Mouse (Mus musculus): ENCODE measurements at regions not wholly inside any gene's neighbourhood (a gene's known extent, or its start where the extent isn't known, plus 50 kb on each side); places are given as distances from the start of the nearest gene placed in this dataset.

GRCm38 (mm10) chr3:115590716-115591115, 124.2 kb downstream of the S1pr1 start:
- no peak for ATAC-seq

DNA sequence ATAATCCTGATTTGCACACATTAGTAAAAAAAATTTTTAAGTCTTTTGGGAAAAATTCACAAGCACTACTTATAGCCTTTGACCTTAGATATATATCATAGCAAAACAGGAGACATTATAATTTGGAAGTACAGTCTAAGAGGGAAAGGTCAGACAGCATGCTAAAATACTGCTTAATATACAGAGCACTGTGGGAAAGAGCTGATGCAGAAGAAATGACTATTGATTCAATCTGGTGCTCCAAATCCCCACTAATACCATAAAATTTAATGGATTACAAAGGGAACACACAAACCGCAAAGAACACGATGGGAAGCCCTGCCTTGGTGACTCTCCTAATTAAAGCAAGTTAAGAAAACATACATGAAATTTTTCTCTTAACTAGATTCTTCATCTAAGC, 126.3 kb downstream of the S1pr1 start:
- no peak for ATAC-seq

DNA sequence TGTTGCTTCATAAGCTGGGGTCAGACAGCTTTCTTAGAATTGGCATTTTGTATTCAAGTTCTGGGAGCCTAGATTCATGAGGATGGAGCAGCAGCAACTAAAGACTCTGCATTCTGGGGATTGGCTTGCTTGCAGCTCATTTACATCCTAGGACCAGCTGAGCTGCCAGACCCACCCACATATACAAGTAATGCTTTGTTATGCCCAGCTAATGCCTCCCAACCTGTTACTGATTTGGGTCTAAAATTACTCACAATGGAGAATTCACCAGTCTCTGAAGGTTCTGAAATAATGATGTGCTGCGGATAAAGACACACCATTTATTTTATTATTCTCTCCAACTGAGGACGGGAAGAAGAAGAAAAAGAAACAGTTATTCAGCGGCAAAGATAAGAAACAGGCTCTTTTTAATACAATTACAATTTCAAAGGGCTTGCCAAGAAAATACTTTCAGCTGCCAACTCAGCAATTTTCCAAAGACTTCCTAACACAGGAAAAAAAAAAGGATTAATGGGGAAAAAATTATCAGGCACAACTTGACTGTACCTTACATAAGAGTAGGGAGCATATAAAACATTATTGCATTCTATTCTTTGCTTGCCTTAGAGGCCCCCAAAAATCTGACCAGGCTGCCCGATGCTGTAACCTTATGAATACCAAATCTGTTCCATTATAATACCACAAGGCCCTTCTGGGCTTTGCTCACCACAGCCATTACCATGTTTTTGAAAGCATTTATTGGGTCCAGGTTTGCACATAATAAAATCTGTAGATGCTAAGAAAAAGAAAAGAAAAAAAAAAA, 134.5 kb downstream of the S1pr1 start:
- no peak for ATAC-seq

GRCm38 (mm10) chr3:115575371-115575770, 139.5 kb downstream of the S1pr1 start:
- no peak for ATAC-seq

DNA sequence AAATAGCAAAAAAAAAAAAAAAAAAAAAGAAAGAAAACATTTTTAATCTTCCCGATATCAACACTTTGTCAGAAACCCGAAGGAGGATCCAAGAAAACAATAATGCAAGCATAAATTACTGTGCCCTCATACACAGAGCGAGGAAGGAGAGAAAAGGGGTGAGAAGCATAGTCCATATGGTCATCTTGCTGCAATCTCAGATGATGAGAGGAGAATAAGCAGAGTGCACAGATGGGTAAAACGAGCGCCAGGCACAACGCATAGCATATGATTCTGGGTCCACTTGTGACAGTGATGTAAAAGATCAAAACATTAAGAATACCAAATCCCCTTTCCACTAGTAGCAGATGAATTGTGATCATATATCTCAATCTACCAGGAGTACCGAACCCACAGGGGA, 152.1 kb downstream of the S1pr1 start:
- no peak for ATAC-seq

- no peak for ATAC-seq
These were observed 159.8 kb downstream of the S1pr1 start for GRCm38 (mm10) chr3:115554809-115555708.

GRCm38 (mm10) chr3:115553848-115554515, 160.9 kb downstream of the S1pr1 start:
- no peak for ATAC-seq

DNA sequence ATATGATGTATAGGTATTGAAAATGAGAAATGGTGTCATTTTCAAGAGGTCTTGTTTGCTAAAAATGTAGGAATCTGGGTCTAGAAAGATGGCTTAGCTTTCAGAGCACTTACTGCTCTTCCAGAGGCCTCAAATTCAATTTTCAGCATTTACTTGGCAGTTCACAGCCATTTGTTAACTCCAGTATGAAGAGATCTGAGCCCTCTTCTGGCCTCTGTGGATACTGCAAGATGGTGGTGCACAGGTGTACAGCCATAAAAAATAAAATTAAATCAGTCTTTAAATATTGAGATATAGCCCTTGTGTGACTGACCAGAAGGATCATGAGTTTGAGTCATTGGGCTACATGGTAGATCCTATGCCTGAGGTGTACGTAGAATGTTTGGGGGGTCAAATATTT, 173.1 kb downstream of the S1pr1 start:
- no peak for ATAC-seq

GRCm38 (mm10) chr3:115538355-115538754, 176.5 kb downstream of the S1pr1 start:
- no peak for ATAC-seq

GRCm38 (mm10) chr3:115532141-115532735, 182.6 kb downstream of the S1pr1 start:
- ATAC-seq = no peak

- ATAC-seq = no peak
These were observed 184.4 kb downstream of the S1pr1 start for GRCm38 (mm10) chr3:115530441-115530840.

- no peak for ATAC-seq
These were observed 185.0 kb downstream of the S1pr1 start for GRCm38 (mm10) chr3:115529918-115530317.

- no peak for ATAC-seq
These were observed 191.4 kb downstream of the S1pr1 start for GRCm38 (mm10) chr3:115523515-115523914.

DNA sequence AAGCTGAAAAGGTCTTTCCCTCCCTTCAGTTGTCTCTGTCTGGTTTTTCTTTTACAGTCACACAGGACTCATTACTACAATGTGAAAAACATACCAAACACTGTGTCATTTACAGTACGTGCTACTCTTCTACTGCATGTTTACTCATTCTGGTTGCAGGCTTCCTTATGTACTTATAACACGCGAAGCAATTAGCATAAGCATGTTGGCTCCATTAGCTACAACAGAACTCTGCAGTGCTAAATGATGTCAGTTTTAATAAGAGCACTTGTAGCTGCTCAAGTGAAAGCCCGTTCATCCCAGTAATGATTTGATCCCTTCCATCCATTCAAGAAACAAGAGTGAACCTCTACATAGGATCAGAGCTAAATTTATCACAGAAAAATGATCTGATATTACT, 199.2 kb downstream of the S1pr1 start:
- no peak for ATAC-seq

DNA sequence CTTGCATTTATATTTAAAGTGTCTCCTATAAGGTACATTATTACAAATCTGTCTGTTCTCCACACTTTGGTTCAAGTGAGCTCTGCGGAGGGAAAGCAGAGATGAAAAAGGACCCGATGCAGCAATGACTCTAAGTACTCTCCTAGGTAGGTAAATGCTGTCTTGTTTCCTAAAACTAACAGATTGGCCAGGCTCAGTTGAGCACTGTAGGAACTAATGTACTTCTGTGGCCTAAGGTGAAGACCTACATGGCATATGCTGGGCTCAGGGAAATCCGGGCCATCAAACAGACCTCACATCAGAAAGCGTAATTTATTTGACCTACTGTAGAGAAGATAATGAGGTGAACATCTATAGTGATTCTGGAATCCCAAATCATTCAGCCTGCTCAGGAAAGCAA, 205.2 kb downstream of the S1pr1 start:
- ATAC-seq = no peak

DNA sequence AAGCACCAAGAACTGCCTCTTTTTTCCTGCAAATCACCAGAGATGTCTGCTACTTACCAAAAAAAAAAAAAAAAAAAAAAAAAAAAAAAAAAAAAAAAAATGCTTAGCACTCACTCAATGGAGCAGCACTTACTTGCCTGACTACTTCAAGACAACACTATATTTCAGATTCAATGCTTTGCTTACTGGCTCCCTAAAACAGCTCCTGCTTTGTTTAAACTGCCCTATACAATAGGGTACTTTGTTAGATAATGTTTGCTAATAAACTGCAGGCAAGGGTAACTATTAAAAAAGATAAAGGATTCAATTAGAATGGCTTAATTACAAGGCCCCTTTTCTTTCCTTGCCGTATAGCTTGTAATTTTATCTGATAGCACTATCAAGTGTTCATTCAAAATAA, 217.5 kb downstream of the S1pr1 start:
- ATAC-seq = no peak

- no peak for ATAC-seq
These were observed 218.8 kb downstream of the S1pr1 start for GRCm38 (mm10) chr3:115496110-115496509.

DNA sequence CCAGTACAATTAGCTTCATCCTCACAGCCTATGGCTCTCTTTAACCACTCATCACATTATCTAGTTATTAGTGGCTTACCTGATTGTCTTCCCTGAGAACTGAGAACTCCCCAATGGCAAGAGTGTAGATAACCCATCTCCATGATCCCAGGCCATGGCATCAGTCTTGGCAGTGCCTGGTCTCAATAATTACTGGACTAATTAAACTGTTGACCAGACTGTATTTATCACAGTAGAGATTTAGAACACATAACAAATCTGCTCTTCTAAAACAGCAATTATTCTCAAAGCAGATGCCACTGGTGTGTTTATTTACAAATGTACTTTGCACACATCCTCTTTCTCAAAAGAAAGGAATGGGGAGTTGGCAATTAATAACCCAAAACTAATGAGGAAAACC, 219.2 kb downstream of the S1pr1 start:
- no peak for ATAC-seq

DNA sequence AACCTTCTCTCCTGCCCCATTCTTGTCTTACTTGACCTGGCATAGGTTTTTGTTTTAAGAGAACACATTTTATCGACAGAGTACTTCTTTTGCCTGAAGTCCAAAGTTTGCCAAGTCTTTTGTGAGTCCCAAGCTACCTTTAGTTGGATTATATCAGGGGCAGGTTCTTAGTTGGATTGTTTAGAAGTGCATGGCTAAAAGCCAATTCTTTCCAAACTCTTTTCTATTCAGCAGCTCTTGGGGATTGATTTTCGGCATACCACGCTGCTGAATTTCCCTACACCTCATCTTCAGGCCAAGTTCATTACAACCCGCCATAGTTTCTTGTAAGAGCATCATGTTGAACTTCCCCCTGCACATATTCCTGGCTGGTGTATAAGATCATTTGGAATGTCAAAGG, 245.9 kb downstream of the S1pr1 start:
- ATAC-seq = no peak

GRCm38 (mm10) chr3:115467850-115468249, 247.0 kb downstream of the S1pr1 start:
- ATAC-seq = no peak

DNA sequence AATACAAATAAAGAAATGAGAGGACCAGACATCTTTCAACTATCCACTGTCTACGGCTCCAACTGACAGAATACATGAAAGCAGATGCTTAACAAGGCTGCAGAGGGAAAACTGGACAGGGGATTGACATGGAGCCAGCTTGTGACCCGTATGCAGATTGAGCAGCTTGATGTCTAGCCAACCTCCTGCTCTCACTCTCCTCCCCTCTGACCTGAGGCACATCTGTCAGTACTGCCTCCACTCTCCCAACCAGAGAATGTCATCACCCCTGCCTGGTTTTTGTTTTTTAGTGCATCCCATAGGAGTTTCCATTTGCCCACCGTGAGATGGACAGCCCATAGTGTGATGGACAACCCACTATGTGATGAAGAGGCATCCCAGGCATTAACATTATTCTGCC, 252.2 kb downstream of the S1pr1 start:
- ATAC-seq = no peak
